Mouse (Mus musculus) small intestine, adult 2 months (tissue): ENCODE data around the gene Tiam2.

ENCODE experiments used
- CTCF ChIP-seq: fragments of 200-500 bp; IDR thresholded peaks from 2 replicates; pipeline ENCODE4 v1.5.1; 2012; ENCODE audit warnings: low read depth, mild to moderate bottlenecking, control low read depth, inconsistent platforms, low read length, moderate library complexity, mixed read lengths; ENCODE audit not compliant: insufficient replicate concordance, insufficient read length; ENCODE audit errors: extremely low read depth
- POLR2A ChIP-seq: fragments of 200-500 bp; IDR thresholded peaks from 2 replicates; pipeline ENCODE4 v1.6.1; 2012; ENCODE audit warnings: low read depth, mild to moderate bottlenecking, control low read depth, inconsistent platforms, low read length, moderate library complexity

GRCm38 (mm10) chr17:3532254-3532653 lies 205.9 kb downstream of the Tiam2 start, which contains the start of gene Cldn20:
- TF ChIP-seq POLR2A = no peak
- no peak for TF ChIP-seq CTCF
